Mouse (Mus musculus): Measurements from ENCODE around the gene Scd3. TPM values are rescaled to one million over a fixed set of nuclear protein-coding genes. Genes with fewer than 3 reads are reported as not detected.

Gene Scd3
- total and polyA plus RNA-seq, 2 experiments from 2014 or later, result 0.31 to 4.8 TPM

GRCm38 (mm10) chr19:44230212-44230611, 27.1 kb downstream of the Scd3 start:
- Histone ChIP-seq H3K9ac (replicated peaks; ENCODE audit: low read length) (no peak overlapping the region), H3K4me1 (ENCODE audit: insufficient read depth, low read length) (no peaks in the 10 kb centered on the region), H3K27me3 (ENCODE audit: insufficient read depth, low read length) (no peaks in the 10 kb centered on the region), H3K36me3 (ENCODE audit: insufficient read depth, low read length) (no peaks in the 10 kb centered on the region), H3K27ac (no peak overlapping the region), H3K4me3 (ENCODE audit: low read length) (no peak overlapping the region), H3K9me3 (ENCODE audit: low read length) (no peaks in the 10 kb centered on the region), H3K4me2 (ENCODE audit: low read depth, low read length) (no peak overlapping the region)
- ATAC-seq (no peak), DNase-seq (ENCODE audit: low spot score) (no peak)
- TF ChIP-seq CTCF (IDR thresholded peaks at IDR 0.05; ENCODE audit: low read depth), result no peak
- 68% methylated on average over 3 of the region's 3 CpGs for WGBS

- no peak overlapping the region for H3K27ac ChIP-seq
- ATAC-seq (no peak), DNase-seq (ENCODE audit: low spot score) (no peak)
- 92% methylated on average over 4 of the region's 4 CpGs for WGBS
- H3K27me3 ChIP-seq (ENCODE audit: insufficient read depth, low read length), result no peaks in the 10 kb centered on the region
- H3K9ac ChIP-seq (replicated peaks; ENCODE audit: low read length), result no peak overlapping the region
- H3K4me3 ChIP-seq (ENCODE audit: low read length), result no peak overlapping the region
- no peak for TF ChIP-seq CTCF (IDR thresholded peaks at IDR 0.05; ENCODE audit: low read depth)
- no peaks in the 10 kb centered on the region for H3K9me3 ChIP-seq (ENCODE audit: low read length)
- no peak overlapping the region for H3K4me2 ChIP-seq (ENCODE audit: low read depth, low read length)
- H3K36me3 ChIP-seq (ENCODE audit: insufficient read depth, low read length), result no peaks in the 10 kb centered on the region
- no peaks in the 10 kb centered on the region for H3K4me1 ChIP-seq (ENCODE audit: insufficient read depth, low read length)
These were observed 28.6 kb downstream of the Scd3 start for GRCm38 (mm10) chr19:44231608-44232151.

- Histone ChIP-seq H3K27ac (peak overlapping the region; percentile 56), H3K36me3 (ENCODE audit: insufficient read depth, low read length) (no peaks in the 10 kb centered on the region), H3K4me1 (ENCODE audit: insufficient read depth, low read length) (no peaks in the 10 kb centered on the region), H3K4me2 (ENCODE audit: low read depth, low read length) (peak overlapping the region; percentile 47), H3K27me3 (ENCODE audit: insufficient read depth, low read length) (no peaks in the 10 kb centered on the region), H3K4me3 (ENCODE audit: low read length) (peak overlapping the region; percentile 18), H3K9ac (replicated peaks; ENCODE audit: low read length) (0 out of 2 replicates have a peak overlapping the region, but pooled peaks have one; percentile 21), H3K9me3 (ENCODE audit: low read length) (no peaks in the 10 kb centered on the region)
- ATAC-seq (peak; percentile 84), DNase-seq (ENCODE audit: low spot score) (peak; percentile 42)
- no peak for TF ChIP-seq CTCF (IDR thresholded peaks at IDR 0.05; ENCODE audit: low read depth)
- WGBS, result 13% methylated on average over 18 of the region's 19 CpGs
These were observed 34.5 kb downstream of the Scd3 start for GRCm38 (mm10) chr19:44237471-44238006.

- no peak overlapping the region for H3K9ac ChIP-seq (replicated peaks; ENCODE audit: low read length)
- WGBS, result 77% methylated on average over 2 of the region's 2 CpGs
- H3K9me3 ChIP-seq (ENCODE audit: low read length), result no peaks in the 10 kb centered on the region
- no peaks in the 10 kb centered on the region for H3K36me3 ChIP-seq (ENCODE audit: insufficient read depth, low read length)
- no peaks in the 10 kb centered on the region for H3K27me3 ChIP-seq (ENCODE audit: insufficient read depth, low read length)
- ATAC-seq, result no peak
- H3K27ac ChIP-seq, result no peak overlapping the region
- H3K4me3 ChIP-seq (ENCODE audit: low read length), result no peak overlapping the region
- TF ChIP-seq CTCF (IDR thresholded peaks at IDR 0.05; ENCODE audit: low read depth), result no peak
- no peaks in the 10 kb centered on the region for H3K4me1 ChIP-seq (ENCODE audit: insufficient read depth, low read length)
- H3K4me2 ChIP-seq (ENCODE audit: low read depth, low read length), result no peak overlapping the region
- DNase-seq (ENCODE audit: low spot score), result no peak
These were observed 35.8 kb downstream of the Scd3 start for GRCm38 (mm10) chr19:44238906-44239305.

GRCm38 (mm10) chr19:44245761-44246171, 42.7 kb downstream of the Scd3 start:
- Histone ChIP-seq H3K4me2 (ENCODE audit: low read depth, low read length) (peak overlapping the region; percentile 69), H3K36me3 (ENCODE audit: insufficient read depth, low read length) (no peaks in the 10 kb centered on the region), H3K4me3 (ENCODE audit: low read length) (no peak overlapping the region), H3K4me1 (ENCODE audit: insufficient read depth, low read length) (peaks cover 7% of the 10 kb centered on the region; the same call in 1 of the 2 replicates), H3K27ac (no peak overlapping the region), H3K9me3 (ENCODE audit: low read length) (no peaks in the 10 kb centered on the region), H3K27me3 (ENCODE audit: insufficient read depth, low read length) (no peaks in the 10 kb centered on the region), H3K9ac (replicated peaks; ENCODE audit: low read length) (no peak overlapping the region)
- peak; percentile 89 for DNase-seq (ENCODE audit: low spot score)
- ATAC-seq, result no peak
- 0% methylated on average over 5 of the region's 5 CpGs for WGBS
- peak; percentile 73 for TF ChIP-seq CTCF (IDR thresholded peaks at IDR 0.05; ENCODE audit: low read depth)

GRCm38 (mm10) chr19:44246341-44246911, 43.4 kb downstream of the Scd3 start:
- Histone ChIP-seq H3K4me1 (ENCODE audit: insufficient read depth, low read length) (peaks cover 7% of the 10 kb centered on the region; the same call in 1 of the 2 replicates), H3K27me3 (ENCODE audit: insufficient read depth, low read length) (no peaks in the 10 kb centered on the region), H3K4me2 (ENCODE audit: low read depth, low read length) (peak overlapping the region; percentile 69), H3K9ac (replicated peaks; ENCODE audit: low read length) (no peak overlapping the region), H3K27ac (peak overlapping the region; percentile 90; the same call in 1 of the 2 replicates), H3K9me3 (ENCODE audit: low read length) (no peaks in the 10 kb centered on the region), H3K36me3 (ENCODE audit: insufficient read depth, low read length) (no peaks in the 10 kb centered on the region), H3K4me3 (ENCODE audit: low read length) (peak overlapping the region; percentile 41; the same call in 1 of the 2 replicates)
- WGBS, result 38% methylated on average over 11 of the region's 11 CpGs
- DNase-seq (ENCODE audit: low spot score) (no peak), ATAC-seq (no peak)
- TF ChIP-seq CTCF (IDR thresholded peaks at IDR 0.05; ENCODE audit: low read depth), result no peak
